Mouse (Mus musculus) stomach, postnatal 0 days (tissue): ENCODE data around the gene Lat2.

Source experiments
- CTCF ChIP-seq: IDR thresholded peaks from 2 replicates; pipeline ENCODE4 v1.5.1; 2016; ENCODE audit warnings: antibody characterized with exemption, low read depth, mild to moderate bottlenecking, moderate library complexity
- EP300 ChIP-seq: optimal IDR thresholded peaks from 2 replicates; pipeline ENCODE3; 2016; ENCODE audit warnings: antibody characterized with exemption

DNA sequence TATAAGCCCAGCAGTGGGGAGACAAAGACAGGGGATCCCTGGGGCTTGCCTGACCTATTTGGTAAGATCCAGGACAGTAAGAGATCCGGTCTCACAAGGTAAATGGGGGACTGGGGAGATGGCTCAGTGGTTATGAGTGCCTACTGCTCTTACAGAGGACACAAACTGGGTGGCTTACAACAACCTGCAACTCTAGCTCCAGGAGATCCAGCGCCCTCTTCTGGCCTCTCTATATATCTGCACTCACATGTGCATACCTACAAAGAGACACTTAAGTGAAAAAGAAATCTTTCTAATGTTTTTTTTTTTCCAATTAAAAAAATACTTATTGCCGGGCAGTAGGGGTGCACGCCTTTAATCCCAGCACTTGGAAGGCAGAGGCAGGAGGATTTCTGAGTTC, 31.6 kb upstream of the Lat2 start:
- TF ChIP-seq CTCF (no peak), EP300 (no peak)
